Mouse (Mus musculus) testis, adult 2 months (tissue): ENCODE results near the gene Ncor2.

Source experiments
- CTCF ChIP-seq: fragments of 200-500 bp; IDR thresholded peaks from 2 replicates; pipeline ENCODE4 v1.5.1; 2012; ENCODE audit warnings: low read depth, mild to moderate bottlenecking, inconsistent platforms, low read length, moderate library complexity; ENCODE audit not compliant: control insufficient read depth, insufficient read depth, insufficient replicate concordance
- POLR2A ChIP-seq: fragments of 200-500 bp; IDR thresholded peaks from 2 replicates; pipeline ENCODE4 v1.6.1; 2012; ENCODE audit warnings: low read depth, mild to moderate bottlenecking, inconsistent platforms, low read length, moderate library complexity; ENCODE audit not compliant: control insufficient read depth

DNA sequence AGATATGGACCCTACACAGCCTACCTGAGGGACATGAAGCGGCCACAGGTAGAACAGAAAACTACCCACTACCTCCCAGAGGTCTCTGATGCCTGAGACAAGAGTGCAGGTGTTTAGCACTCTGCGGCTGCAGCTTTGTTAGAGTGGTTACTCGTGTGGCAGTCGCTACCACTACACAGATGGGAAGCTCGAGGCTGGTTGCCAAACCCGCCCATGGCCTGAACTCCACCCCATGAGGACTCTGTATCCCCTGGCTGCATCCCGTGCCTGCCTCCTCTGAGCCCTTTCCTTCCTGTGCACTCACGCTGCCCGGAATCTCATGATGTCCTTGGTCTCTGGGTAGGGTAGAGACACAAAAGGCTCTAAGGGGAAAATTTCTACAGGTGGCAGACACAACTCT, 80.3 kb downstream of the Ncor2 start:
- TF ChIP-seq CTCF (no peak), POLR2A (no peak)
